Mouse (Mus musculus) erythroblast, embryonic 14.5 days (primary cell): ENCODE measurements around the gene Thpo.

ENCODE experiments used
- GATA1 ChIP-seq: IDR thresholded peaks from 2 replicates; pipeline ENCODE4 v1.6.1; 2012; ENCODE audit warnings: low read length, inconsistent platforms, mixed read lengths
- TAL1 ChIP-seq: IDR thresholded peaks from 3 replicates; pipeline ENCODE4 v1.6.1; 2012; ENCODE audit warnings: low read length, inconsistent platforms, mixed read lengths

DNA sequence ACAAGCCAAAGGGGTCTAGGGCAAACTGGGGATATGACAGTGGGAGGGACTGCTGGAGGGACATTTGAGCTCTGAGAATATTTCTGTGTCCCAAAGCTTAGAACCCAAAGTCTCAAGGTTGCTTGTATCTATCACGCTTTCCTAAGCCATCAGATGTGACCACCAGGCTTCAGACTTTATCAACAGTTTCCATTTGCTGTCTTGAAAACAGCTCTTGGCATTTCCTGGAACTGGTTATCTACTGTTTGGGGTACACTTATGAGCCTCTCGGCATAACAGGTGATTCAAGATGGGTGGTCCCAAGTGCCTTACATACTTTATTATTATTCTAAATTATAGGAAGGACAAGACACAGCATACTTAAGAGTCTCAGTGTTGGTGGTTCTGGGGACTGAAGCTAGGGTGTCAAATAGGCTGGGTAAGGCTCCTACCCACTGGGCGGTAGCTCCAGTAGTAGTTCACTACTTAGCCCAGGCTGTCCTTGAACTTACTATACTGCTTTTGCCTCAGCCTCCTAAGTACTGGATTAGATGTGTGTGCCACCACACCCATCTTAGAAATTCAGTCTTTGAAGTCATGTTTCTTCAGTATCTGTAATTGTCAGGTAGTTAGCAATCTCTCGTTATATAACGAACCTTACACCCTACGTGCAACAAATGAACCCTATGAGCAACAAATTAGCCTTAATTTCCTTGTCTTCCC, 30.5 kb downstream of the Thpo start:
- peak; percentile 29; the same call in 1 of the 3 replicates for TF ChIP-seq TAL1
- peak; percentile 59 for TF ChIP-seq GATA1
